Mouse (Mus musculus) induced T-regulatory cell, adult 2 months (primary cell): ENCODE measurements around the gene Olfr1258.
"Not testable (repeated sequence)": the region's sequence is repeated elsewhere in the genome, so short reads cannot be mapped to it uniquely, and the experiment has no call there.

Source experiments
- DNase-seq: peaks from one replicate; pipeline ENCODE4 v3.0.0-alpha.2; 2012; ENCODE audit warnings: low read depth

Gene Olfr1258

DNA sequence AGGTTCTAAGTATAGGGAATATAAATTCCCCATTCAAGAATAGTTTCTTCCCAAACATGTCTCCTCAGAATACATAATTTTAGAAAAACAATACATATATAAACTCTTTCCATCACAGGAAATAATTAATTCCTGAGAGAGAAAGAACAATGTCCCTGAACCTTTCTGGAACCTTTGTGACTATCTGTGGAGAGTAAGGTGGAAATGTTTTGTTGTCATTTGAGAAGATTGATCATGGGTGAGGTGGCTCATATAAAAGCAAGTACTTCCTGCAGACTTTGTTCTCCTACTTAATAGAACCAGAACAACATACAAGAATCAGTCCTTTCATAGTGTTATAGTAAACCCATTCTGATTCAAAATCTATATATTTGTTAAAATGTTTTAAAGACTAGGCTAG lies at the start of gene Olfr1258:
Olfr1258 (plus strand) TSS at position 301 of the 400 bp plus-strand sequence.
- DNase-seq: no peak

DNA sequence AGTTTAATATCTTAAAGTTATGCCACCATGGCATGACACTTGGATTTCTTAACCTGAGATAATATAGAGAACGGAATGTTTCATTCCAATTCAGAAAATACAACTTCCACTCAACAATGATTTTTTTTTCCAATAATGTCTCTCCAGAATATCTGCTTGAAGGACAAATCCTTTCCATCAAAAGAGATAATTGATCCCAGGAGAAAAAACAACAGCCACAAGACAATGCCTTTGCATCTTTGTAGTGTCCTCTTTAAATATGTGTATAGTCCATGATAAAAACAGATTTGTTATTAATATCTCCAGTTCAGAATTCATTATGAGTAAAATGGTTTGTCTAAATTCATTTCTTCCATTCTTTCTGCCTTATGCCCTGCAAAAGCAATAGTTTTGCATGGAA lies 49.0 kb upstream of the Olfr1258 start, which contains the start of gene Olfr1257:
Olfr1257 (plus strand) TSS at position 301 of the 400 bp plus-strand sequence.
- no peak for DNase-seq

DNA sequence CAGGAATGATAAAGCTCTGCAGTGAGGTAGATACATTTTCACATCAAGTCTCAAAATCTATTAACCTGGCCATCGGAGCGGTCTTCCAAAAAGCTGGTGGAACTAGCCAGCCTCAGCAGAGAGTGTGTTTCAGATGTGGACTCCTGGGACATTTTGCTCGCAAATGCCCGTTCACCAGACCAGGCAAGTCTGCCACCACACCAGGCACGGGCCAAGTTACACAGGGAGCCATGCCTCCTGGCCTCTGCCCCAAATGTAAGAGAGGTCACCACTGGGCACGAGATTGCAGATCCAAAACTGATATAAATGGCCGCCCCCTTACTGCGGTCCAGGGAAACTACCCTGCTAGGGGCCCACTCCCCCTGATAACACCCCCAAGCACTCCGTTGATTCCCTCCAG lies 14.5 kb upstream of the Olfr1258 start:
- DNase-seq: not testable (repeated sequence)

DNA sequence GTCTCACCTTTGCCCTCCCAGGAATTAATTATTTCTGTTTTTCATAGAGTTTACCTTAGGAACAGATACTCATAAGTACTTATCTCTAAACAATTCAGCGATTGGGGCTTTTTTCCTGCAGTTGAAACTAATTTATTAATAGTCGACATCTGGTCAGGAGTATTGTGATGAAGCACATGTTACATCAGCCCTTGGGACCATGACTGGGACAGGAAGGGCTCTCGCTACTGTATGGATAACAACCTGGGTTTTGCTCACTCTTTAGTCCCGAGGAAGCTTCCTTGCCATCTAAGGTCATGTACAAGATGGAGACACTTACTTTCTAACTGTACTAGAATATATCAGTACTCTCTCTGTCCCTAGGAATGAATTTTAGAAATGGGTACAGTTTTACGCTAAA lies 21.5 kb downstream of the Olfr1258 start, which contains the start of gene Olfr1259:
Olfr1259 (minus strand) TSS at position 101 of the 400 bp plus-strand sequence.
- DNase-seq: no peak

DNA sequence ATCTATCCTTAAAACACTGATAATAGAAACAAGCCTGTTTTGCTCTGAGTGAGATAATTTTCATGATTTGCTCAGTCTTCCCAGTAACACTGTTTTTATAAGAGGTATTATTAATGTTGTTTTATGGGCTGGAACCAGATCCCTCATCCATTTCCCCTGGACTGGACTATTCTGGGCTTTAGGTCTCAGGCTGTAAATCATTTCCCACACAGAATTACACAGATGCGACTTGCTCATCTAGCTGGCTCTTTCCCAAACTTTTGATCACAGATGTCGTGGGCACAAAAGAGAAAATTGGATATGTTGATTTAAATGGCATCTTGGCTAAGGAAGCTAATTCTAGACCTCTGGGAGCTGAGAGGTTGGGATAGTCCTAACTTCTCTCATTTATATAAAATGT lies 47.1 kb downstream of the Olfr1258 start, which contains the start of gene Olfr1260:
Olfr1260 (plus strand) TSS at position 157 of the 400 bp plus-strand sequence.
- DNase-seq: no peak

DNA sequence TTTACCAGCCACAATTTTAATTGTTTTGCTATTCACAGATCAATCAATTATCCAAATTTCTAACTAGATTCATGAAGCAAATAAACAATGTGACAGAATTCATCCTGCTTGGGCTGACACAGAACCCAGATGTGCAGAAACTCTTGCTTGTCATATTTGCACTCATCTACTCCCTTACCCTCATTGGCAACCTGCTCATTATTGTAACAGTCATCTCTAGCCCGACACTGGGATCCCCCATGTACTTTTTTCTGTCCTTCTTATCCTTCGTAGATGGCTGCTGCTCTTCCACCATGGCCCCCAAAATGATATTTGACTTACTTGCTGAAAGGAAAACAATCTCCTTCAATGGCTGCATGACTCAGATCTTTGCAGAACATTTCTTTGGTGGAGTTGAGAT lies 50.6 kb downstream of the Olfr1258 start:
- no peak for DNase-seq
